Mouse (Mus musculus): Measurements from ENCODE around the gene Prr7.

- TF ChIP-seq CTCF (IDR thresholded peaks at IDR 0.05; ENCODE audit: low read depth) (no peak), EP300 (IDR thresholded peaks at IDR 0.05; ENCODE audit: low read depth) (no peak)
These were observed 34.7 kb upstream of the Prr7 start for GRCm38 (mm10) chr13:55429226-55429888.
